Mouse (Mus musculus) embryonic facial prominence, embryonic 15.5 days (tissue): ENCODE measurements at regions not wholly inside any gene's neighbourhood (a gene's known extent, or its start where the extent isn't known, plus 50 kb on each side); places are given as distances from the start of the nearest gene placed in this dataset.

ENCODE experiments used
- ATAC-seq: fragments of 200-750 bp; cut with Nextera tagmentation; 2 replicates; pipeline ENCODE4 v1.8.0; 2017; ENCODE audit warnings: low read depth, moderate TSS enrichment; ENCODE audit not compliant: insufficient number of reproducible peaks, low FRiP score, low TSS enrichment
- H3K27ac ChIP-seq: fragments of 300-500 bp; sonication (generic); replicated peaks from 2 replicates; pipeline ENCODE4 v1.5.1; 2015; ENCODE audit warnings: mild to moderate bottlenecking, inconsistent platforms
- H3K27me3 ChIP-seq: fragments of 300-500 bp; sonication (generic); 2 replicates; pipeline ENCODE4 v1.6.1; 2015; ENCODE audit warnings: inconsistent platforms
- H3K36me3 ChIP-seq: fragments of 300-500 bp; sonication (generic); 2 replicates; pipeline ENCODE4 v1.6.1; 2015; ENCODE audit warnings: mild to moderate bottlenecking, inconsistent platforms
- H3K4me1 ChIP-seq: fragments of 300-500 bp; sonication (generic); 2 replicates; pipeline ENCODE4 v1.6.1; 2015; ENCODE audit warnings: inconsistent platforms
- H3K4me2 ChIP-seq: fragments of 300-500 bp; sonication (generic); replicated peaks from 2 replicates; pipeline ENCODE4 v1.6.1; 2015; ENCODE audit warnings: mild to moderate bottlenecking, inconsistent platforms
- H3K4me3 ChIP-seq: fragments of 300-500 bp; sonication (generic); replicated peaks from 2 replicates; pipeline ENCODE4 v1.5.1; 2015; ENCODE audit warnings: mild to moderate bottlenecking, inconsistent platforms
- H3K9ac ChIP-seq: fragments of 300-500 bp; sonication (generic); 2 replicates; pipeline ENCODE4 v1.6.1; 2015; ENCODE audit warnings: inconsistent platforms
- H3K9me3 ChIP-seq: fragments of 300-500 bp; sonication (generic); replicated peaks from 2 replicates; pipeline ENCODE4 v1.6.1; 2016; ENCODE audit warnings: inconsistent platforms
- WGBS: fragments of 180-500 bp; shearing (Covaris S2); methylation state at CpG from one replicate; pipeline ENCODE4 v1.1.7; 2015; 5-methylcytosine and 5-hydroxymethylcytosine counted together

DNA sequence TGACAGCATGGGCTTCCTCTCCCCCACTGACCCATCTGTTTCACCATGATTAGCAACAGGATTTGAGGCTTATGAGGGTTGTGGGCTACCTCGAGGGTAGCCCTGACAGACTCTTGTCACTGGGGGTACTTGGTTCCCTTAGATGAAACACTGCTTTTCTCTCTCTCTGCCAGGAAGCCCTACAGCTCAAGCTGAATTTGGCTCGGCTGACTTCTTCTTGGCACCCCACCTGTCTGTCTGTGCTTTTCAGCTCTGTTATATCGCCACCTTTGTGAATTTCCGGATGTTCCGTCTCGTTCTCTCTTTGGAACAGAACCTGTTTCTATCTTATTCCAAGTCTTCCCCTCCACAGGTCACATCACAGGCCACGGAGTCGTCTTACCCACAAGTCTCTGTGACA is 330.0 kb downstream of the 1500009L16Rik start:
- Histone ChIP-seq H3K27me3 (no peaks in the 10 kb centered on the region), H3K4me1 (peaks cover 18% of the 10 kb centered on the region), H3K27ac (no peak overlapping the region), H3K9me3 (no peaks in the 10 kb centered on the region), H3K4me2 (no peak overlapping the region), H3K4me3 (no peak overlapping the region), H3K36me3 (no peaks in the 10 kb centered on the region), H3K9ac (no peak overlapping the region)
- no peak for ATAC-seq
- WGBS, result 87% methylated on average over 8 of the region's 8 CpGs

DNA sequence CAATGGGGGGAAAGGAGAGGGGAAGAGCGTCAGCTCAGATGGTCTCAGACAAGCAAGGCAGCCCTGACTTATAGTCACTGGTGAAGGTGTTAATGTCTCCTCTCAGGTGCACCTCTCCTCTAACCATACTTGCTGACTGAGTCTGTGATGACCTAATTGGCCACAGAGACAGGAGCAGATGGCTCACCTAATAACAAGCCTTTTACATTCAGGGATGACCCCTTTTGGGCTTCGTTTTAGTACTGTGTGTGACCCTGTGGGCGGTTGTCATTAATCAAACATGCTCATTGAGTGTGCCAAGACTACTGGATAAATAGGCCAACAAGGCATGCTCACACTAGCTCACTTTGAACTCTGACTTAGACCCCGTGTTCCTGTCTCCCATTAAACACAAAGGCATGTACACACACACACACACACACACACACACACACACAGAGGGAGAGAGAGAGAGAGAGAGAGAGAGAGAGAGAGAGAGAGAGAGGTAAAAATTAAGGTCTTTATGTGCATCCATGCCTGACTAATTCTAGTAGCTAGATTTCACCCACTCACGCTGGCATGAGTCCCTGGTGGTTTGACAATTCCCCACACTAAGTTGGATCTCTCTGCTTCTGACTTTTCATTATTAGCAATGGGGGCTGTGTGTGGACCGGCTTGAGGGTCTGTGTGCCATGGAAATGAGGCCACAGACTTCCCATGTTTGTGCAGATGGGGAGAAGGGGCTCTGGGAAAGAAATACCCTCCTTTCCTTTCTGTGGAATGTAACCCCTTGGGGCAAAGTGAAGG is 332.1 kb downstream of the 1500009L16Rik start:
- ATAC-seq, result no peak
- no peak overlapping the region for H3K9ac ChIP-seq
- no peak overlapping the region for H3K27ac ChIP-seq
- H3K9me3 ChIP-seq, result no peaks in the 10 kb centered on the region
- no peak overlapping the region for H3K4me2 ChIP-seq
- no peaks in the 10 kb centered on the region for H3K27me3 ChIP-seq
- no peaks in the 10 kb centered on the region for H3K36me3 ChIP-seq
- 54% methylated on average over 6 of the region's 6 CpGs for WGBS
- H3K4me3 ChIP-seq, result no peak overlapping the region
- H3K4me1 ChIP-seq, result peaks cover 17% of the 10 kb centered on the region

DNA sequence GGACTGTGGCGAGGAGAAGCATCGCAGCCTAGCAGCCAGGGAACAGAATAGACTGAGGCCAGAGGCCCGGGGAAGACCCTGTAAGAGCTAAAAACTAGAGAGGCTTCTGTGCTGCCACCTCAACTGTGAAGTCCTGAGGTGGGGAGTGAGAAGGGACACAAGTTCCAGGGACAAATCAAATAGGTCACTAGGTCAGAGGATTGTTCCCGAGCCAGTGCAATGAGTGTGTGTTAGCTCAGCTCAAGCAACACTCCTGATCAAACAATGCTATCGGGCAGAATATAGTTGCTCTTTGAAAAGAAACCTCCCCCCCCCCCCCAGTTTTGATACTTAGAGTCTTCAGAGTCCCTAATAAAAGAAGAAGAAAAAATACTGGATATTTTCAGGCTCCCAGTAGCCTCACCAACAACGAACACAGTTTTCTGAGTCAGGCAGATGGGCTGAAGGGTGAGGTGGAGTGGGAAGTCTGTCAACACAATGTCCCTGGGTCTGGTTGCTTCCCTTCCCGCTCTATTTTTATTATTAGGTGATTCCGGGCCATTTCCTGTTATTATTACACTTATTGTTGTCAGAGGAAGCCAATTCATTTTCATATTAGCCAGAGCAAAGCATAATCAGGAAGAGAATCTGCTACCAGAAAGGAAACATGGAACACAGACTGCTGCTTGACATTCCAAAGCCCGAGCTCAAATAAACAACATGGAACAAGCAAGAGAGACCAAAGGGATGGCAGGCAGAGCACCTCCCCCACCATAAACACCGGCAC is 332.9 kb downstream of the 1500009L16Rik start:
- ATAC-seq, result no peak
- no peak overlapping the region for H3K27ac ChIP-seq
- H3K27me3 ChIP-seq, result no peaks in the 10 kb centered on the region
- H3K4me1 ChIP-seq, result peaks cover 26% of the 10 kb centered on the region
- 65% methylated on average over 10 of the region's 10 CpGs for WGBS
- H3K9me3 ChIP-seq, result no peaks in the 10 kb centered on the region
- no peak overlapping the region for H3K9ac ChIP-seq
- H3K4me2 ChIP-seq, result no peak overlapping the region
- H3K4me3 ChIP-seq, result no peak overlapping the region
- H3K36me3 ChIP-seq, result no peaks in the 10 kb centered on the region

DNA sequence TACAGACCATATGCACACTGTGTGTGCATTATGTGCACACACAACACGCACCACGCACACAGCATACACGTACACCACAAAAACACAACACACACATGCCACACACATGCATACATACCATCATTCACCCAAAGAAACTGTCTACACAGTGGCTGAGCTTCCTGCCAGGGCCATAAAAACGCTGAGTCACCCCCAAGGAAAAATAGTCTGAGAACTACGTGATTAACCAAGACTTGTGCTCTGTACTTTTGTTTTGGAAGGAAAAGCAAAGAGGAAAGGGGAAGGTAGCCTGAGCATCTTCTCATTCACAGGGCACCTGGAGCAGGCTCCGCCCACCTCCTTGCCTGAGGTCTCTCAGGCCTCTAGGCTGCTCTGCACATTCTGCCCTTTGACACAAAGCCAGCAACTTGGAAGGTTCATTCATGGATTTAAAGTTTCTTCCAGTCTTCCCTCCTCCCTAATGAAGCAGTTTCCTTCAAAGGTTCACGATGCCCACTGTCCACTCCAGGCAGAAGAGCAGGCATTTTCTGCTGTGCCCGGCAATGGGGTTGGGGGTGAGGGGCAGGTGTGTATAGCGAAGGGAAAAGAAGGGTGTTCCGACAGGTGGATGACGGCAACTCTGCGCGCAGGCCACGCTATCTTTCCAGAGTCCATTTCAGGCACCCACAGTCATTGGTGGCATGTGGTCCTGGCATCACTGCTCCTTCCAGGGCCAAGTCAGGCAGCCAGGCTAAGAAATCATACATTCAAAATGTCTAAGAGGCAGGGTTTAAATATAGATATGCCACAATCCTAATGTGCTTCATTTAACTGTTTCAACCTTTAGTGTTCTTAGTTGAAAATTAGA is 333.9 kb downstream of the 1500009L16Rik start:
- no peak overlapping the region for H3K4me3 ChIP-seq
- H3K36me3 ChIP-seq, result no peaks in the 10 kb centered on the region
- H3K4me1 ChIP-seq, result peaks cover 33% of the 10 kb centered on the region
- H3K4me2 ChIP-seq, result no peak overlapping the region
- WGBS, result 81% methylated on average over 14 of the region's 14 CpGs
- no peak overlapping the region for H3K27ac ChIP-seq
- no peaks in the 10 kb centered on the region for H3K27me3 ChIP-seq
- H3K9ac ChIP-seq, result no peak overlapping the region
- H3K9me3 ChIP-seq, result no peaks in the 10 kb centered on the region
- no peak for ATAC-seq

DNA sequence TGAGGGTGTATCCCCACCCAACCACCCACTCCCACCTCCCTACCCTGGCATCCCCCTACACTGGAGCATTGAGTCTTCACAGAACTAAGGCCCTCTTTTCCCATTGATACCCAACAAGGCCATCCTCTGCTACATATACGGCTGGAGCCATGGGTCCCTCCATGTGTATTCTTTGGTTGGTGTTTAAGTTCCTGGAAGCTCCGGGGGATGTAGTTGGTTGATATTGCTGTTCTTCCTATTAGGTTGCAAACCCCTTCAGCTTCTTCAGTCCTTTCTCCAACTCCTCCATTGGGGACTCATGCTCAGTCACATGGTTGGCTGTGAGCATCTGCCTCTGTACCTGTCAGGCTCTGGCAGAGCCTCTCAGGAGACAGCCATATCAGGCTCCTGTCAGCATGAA is 335.6 kb downstream of the 1500009L16Rik start:
- H3K4me1 ChIP-seq, result peaks cover 33% of the 10 kb centered on the region
- no peaks in the 10 kb centered on the region for H3K9me3 ChIP-seq
- H3K27ac ChIP-seq, result no peak overlapping the region
- no peaks in the 10 kb centered on the region for H3K36me3 ChIP-seq
- no peaks in the 10 kb centered on the region for H3K27me3 ChIP-seq
- 90% methylated on average over 2 of the region's 2 CpGs for WGBS
- H3K4me2 ChIP-seq, result no peak overlapping the region
- no peak overlapping the region for H3K4me3 ChIP-seq
- ATAC-seq, result no peak
- H3K9ac ChIP-seq, result no peak overlapping the region

DNA sequence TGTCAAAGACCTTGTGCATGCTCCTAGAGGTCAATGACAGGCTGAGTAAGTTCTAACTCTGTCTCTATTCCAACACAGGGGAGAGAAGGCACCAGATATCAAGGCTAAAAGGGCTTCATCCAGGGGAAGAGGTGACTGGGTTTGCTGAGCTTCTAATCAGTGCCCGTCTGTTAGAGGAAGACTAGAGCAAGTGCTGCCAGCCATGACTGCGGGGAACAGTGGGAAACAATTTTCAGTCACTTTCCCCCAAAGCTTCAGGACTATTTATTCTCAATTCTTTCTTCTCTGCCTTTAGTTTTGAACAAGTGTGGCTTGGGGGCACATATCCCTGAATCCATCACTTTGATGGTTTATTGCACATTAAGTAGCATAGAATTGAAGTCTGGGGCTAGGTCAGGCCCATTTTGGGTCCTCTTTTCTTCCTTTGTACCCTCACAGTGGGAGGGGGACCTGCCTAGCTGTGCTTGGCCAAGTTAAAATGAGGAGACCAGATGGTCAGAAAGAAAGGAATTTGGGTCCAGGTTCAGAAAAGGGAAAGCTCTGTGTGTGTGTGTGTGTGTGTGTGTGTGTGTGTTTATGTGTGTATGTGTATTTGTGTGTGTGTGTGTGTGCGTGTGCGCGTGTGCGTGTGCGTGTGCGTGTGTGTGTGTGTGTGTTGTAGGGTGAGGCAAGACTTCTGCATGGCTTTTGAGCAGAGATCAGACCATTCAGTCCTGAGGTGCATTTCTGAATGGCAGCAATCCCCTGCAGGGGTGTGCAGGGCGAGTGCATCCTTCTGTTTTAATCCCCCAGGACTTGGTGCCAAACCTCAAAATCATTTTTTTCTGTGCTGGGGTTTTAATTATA is 337.2 kb downstream of the 1500009L16Rik start:
- Histone ChIP-seq H3K9me3 (no peaks in the 10 kb centered on the region), H3K27ac (peak overlapping the region; percentile 75; the same call in 1 of the 2 replicates), H3K27me3 (no peaks in the 10 kb centered on the region), H3K36me3 (no peaks in the 10 kb centered on the region), H3K4me2 (no peak overlapping the region), H3K9ac (no peak overlapping the region), H3K4me1 (peaks cover 33% of the 10 kb centered on the region), H3K4me3 (no peak overlapping the region)
- ATAC-seq, result no peak
- 54% methylated on average over 9 of the region's 9 CpGs for WGBS

DNA sequence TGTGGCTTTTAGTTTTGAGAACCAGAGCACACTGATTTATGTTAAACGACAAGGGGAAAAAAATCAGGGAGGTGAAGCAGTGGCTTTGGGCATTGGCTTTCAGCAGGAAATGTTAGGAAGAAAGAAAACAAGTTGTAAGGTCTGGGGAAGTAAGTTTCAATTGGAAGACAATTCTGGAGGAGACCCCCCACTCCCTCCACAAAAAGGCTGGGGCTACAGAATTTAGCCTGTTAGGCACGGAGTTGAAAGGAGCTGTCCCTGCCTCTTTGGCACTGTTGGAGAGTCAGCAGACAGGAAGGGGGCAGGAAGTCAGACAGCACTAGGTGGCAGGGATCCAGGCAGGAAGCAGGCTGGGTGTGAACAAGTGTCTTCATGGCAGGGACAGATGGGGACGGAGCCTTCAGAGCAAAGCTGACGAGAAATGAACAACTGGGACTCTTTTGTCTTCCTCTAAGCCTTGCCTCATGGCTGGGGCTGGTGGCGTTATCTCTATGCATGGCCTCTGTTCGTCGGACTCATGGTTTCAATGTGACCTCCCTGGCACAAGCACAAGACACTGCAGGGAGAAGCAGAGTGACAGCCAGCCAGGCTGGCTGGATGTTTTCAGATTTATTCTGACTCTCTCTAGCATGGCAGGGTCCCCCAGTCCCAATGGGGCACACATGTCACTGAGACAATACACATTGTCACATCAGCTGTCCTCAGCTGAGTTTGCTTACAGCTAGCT is 338.0 kb downstream of the 1500009L16Rik start:
- no peaks in the 10 kb centered on the region for H3K27me3 ChIP-seq
- WGBS, result 17% methylated on average over 7 of the region's 7 CpGs
- no peaks in the 10 kb centered on the region for H3K36me3 ChIP-seq
- H3K9ac ChIP-seq, result no peak overlapping the region
- no peak overlapping the region for H3K4me3 ChIP-seq
- no peaks in the 10 kb centered on the region for H3K9me3 ChIP-seq
- peaks cover 28% of the 10 kb centered on the region for H3K4me1 ChIP-seq
- peak overlapping the region; percentile 19 for H3K4me2 ChIP-seq
- peak overlapping the region; percentile 75 for H3K27ac ChIP-seq
- ATAC-seq, result peak; percentile 78; the same call in 1 of the 2 replicates

DNA sequence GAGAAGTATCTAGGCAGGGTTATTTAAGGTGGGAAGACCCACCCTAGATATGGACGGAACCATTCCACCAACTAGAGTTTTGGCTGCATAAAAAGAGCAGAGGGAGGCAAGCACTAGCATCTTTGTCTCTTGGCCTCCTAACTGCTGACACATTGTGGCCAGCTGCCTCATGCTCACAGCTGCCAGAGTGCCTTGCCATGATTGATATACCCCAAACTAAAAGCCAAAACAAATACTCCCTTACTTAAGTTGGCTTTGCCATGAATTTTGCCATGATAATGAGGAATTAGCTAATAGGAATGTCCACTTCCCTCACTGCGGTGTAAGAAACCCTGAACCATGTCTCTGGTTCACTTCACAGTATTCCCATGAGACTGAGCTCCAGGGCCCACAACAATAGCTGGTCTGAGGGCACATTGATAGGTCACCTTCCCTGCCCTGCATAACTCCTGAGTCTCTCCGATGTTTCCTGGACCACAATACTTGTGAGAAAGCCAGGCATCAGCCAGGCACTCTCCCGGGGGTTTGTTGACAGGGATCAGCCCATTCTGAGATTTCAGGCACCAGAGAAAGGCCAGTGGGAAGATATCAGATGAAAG is 344.5 kb downstream of the 1500009L16Rik start:
- ATAC-seq, result no peak
- WGBS, result 74% methylated on average over 4 of the region's 4 CpGs
- Histone ChIP-seq H3K9ac (no peak overlapping the region), H3K4me1 (no peaks in the 10 kb centered on the region; the same call in 1 of the 2 replicates), H3K27ac (no peak overlapping the region), H3K4me2 (no peak overlapping the region), H3K4me3 (no peak overlapping the region), H3K9me3 (no peaks in the 10 kb centered on the region), H3K27me3 (no peaks in the 10 kb centered on the region), H3K36me3 (no peaks in the 10 kb centered on the region)

DNA sequence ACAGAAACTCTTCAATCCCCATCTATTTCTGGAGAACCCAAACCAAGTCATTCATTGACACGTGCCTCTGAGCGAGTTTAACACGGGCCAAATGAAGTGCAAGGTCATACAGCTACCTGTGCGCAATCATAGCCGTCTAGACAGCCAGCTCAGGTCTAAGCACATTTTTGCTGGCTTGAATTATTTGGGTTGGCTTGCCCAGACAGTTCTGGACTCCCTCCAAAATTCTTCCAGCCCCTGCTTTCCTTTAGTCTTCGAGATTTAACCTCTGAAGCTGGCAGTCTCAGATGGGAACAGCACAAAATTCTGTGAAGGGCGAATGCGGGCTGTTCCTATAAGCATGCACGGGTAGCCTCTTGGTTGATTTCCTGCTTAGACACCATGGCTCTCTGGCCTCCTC is 347.1 kb downstream of the 1500009L16Rik start:
- Histone ChIP-seq H3K9ac (no peak overlapping the region), H3K27ac (no peak overlapping the region), H3K27me3 (no peaks in the 10 kb centered on the region), H3K36me3 (no peaks in the 10 kb centered on the region), H3K4me2 (no peak overlapping the region), H3K4me3 (no peak overlapping the region), H3K4me1 (no peaks in the 10 kb centered on the region; the same call in 1 of the 2 replicates), H3K9me3 (no peaks in the 10 kb centered on the region)
- no peak for ATAC-seq
- 59% methylated on average over 9 of the region's 9 CpGs for WGBS
